In the genomic region with DNA sequence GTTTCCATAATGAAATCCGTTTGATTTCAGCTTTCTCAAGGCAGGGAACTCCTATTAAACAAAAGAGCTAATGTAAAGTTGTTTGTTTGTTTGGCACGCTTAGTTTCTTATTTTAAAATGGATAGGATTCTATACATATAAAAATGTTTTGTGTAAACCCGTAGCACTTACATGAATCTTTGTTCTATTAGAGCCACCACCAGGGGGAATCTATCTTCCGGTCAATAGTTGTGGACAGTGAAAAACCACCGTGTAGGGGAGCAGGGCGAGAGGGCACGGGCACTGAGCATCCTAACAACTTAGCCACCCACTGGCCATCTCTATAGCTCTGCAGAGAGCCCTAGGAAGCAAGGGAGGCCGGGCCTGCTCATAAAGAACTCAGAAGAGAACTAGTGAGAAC, we compare ENCODE assay signal across 22 mouse cellular contexts. TPM values are rescaled to one million over a fixed set of nuclear protein-coding genes. Genes with fewer than 3 reads are reported as not detected.
DNase-seq lines count a peak whose midpoint lies in the region; ATAC-seq and TF ChIP-seq lines count a peak whose summit lies in the region.
"Had no signal": no experiment of that assay in that cellular context is flagged by ENCODE, and none has a peak within 500 bp of the region (broad histone marks: within the 10 kb centered on the region; RNA-seq: fewer than 3 reads in every experiment).

No protein-coding gene starts in this region.

- no peak for TF ChIP-seq EP300 in stomach, postnatal 0 days (optimal IDR thresholded peaks at IDR 0.05)

- no peak for ATAC-seq in kidney, postnatal 0 days (replicated peaks; ENCODE audit: low FRiP score, low read depth)
- no peak for ATAC-seq in kidney, embryonic 16.5 days (ENCODE audit: low FRiP score, low TSS enrichment)
- ATAC-seq in lung, embryonic 14.5 days (ENCODE audit: insufficient read depth) = no peak
- no peak for ATAC-seq in stomach, postnatal 0 days (ENCODE audit: low FRiP score, low TSS enrichment)
- ATAC-seq: activated CD4-positive, CD25-positive, alpha-beta regulatory T cell, adult 4 months; forebrain, embryonic 16.5 days had no signal

- no peak overlapping the region for H3K27ac ChIP-seq in gastrocnemius, adult 2 months
- H3K27ac ChIP-seq in kidney, postnatal 0 days = no peak overlapping the region
- no peak overlapping the region for H3K27ac ChIP-seq in kidney, embryonic 16.5 days (ENCODE audit: low read length)
- no peak overlapping the region for H3K27ac ChIP-seq in lung, embryonic 14.5 days (ENCODE audit: low read depth)
- H3K27ac ChIP-seq in stomach, postnatal 0 days (replicated peaks) = no peak overlapping the region
- H3K27ac ChIP-seq: embryonic facial prominence, embryonic 12.5 days; hindbrain, embryonic 12.5 days; limb, embryonic 15.5 days; macrophage had no signal

- intact Hi-C loops in gastrocnemius, adult 2 months (cut with DNase I) = loop anchor here (5.0 kb wide), 2 partner anchors 78 to 182 kb away; a partner anchor contains a TSS
- intact Hi-C loops in gastrocnemius, postnatal 14 days (cut with DNase I; ENCODE audit: low total_unique reads) = loop anchor here (5.0 kb wide), 1 partner anchor 143 kb away; no protein-coding TSS in a partner anchor

- H3K36me3 ChIP-seq in kidney, postnatal 0 days (ENCODE audit: insufficient read depth, low read length) = no peaks in the 10 kb centered on the region
- H3K36me3 ChIP-seq in kidney, embryonic 16.5 days (ENCODE audit: insufficient read depth, low read length) = no peaks in the 10 kb centered on the region
- H3K36me3 ChIP-seq in lung, embryonic 14.5 days (ENCODE audit: insufficient read depth) = no peaks in the 10 kb centered on the region
- H3K36me3 ChIP-seq in stomach, postnatal 0 days (ENCODE audit: control insufficient read depth, insufficient read depth, low read length) = no peaks in the 10 kb centered on the region
- H3K36me3 ChIP-seq: embryonic facial prominence, embryonic 12.5 days; hindbrain, embryonic 12.5 days; limb, embryonic 15.5 days had no signal

- H3K9me3 ChIP-seq in kidney, postnatal 0 days (replicated peaks; ENCODE audit: low read length) = no peaks in the 10 kb centered on the region
- H3K9me3 ChIP-seq in kidney, embryonic 16.5 days (ENCODE audit: low read length) = 0 out of 2 replicates have a peak, but pooled peaks cover 4% of the 10 kb centered on the region
- H3K9me3 ChIP-seq in lung, embryonic 14.5 days (ENCODE audit: low read depth, low read length) = no peaks in the 10 kb centered on the region
- no peaks in the 10 kb centered on the region for H3K9me3 ChIP-seq in stomach, postnatal 0 days (ENCODE audit: control insufficient read depth, low read length)
- H3K9me3 ChIP-seq: embryonic facial prominence, embryonic 12.5 days; limb, embryonic 15.5 days had no signal

- H3K4me3 ChIP-seq in gastrocnemius, adult 2 months = no peak overlapping the region
- H3K4me3 ChIP-seq in kidney, postnatal 0 days (replicated peaks; ENCODE audit: low read depth, low read length) = no peak overlapping the region
- no peak overlapping the region for H3K4me3 ChIP-seq in kidney, embryonic 16.5 days (ENCODE audit: low read length)
- H3K4me3 ChIP-seq in lung, embryonic 14.5 days (ENCODE audit: low read depth, low read length) = no peak overlapping the region
- H3K4me3 ChIP-seq in stomach, postnatal 0 days (ENCODE audit: low read depth, low read length) = no peak overlapping the region
- H3K4me3 ChIP-seq: embryonic facial prominence, embryonic 12.5 days; hindbrain, embryonic 12.5 days; limb, embryonic 15.5 days had no signal

- H3K9ac ChIP-seq in kidney, postnatal 0 days (ENCODE audit: low read depth, low read length) = no peak overlapping the region
- H3K9ac ChIP-seq in kidney, embryonic 16.5 days (replicated peaks; ENCODE audit: low read length) = no peak overlapping the region
- no peak overlapping the region for H3K9ac ChIP-seq in lung, embryonic 14.5 days
- H3K9ac ChIP-seq in stomach, postnatal 0 days (ENCODE audit: low read length) = no peak overlapping the region
- H3K9ac ChIP-seq: embryonic facial prominence, embryonic 12.5 days; hindbrain, embryonic 12.5 days; limb, embryonic 15.5 days had no signal

- H3K4me1 ChIP-seq in kidney, postnatal 0 days (replicated peaks; ENCODE audit: insufficient read depth, low read length) = peaks cover 5% of the 10 kb centered on the region; the same call in 1 of the 2 replicates
- H3K4me1 ChIP-seq in kidney, embryonic 16.5 days (ENCODE audit: insufficient read depth, low read length) = peaks cover 6% of the 10 kb centered on the region; the same call in 1 of the 2 replicates
- H3K4me1 ChIP-seq in lung, embryonic 14.5 days (ENCODE audit: insufficient read depth) = no peaks in the 10 kb centered on the region
- H3K4me1 ChIP-seq in stomach, postnatal 0 days (replicated peaks; ENCODE audit: control insufficient read depth, insufficient read depth) = no peaks in the 10 kb centered on the region

- no peak overlapping the region for H3K4me2 ChIP-seq in kidney, postnatal 0 days (ENCODE audit: low read length)
- no peak overlapping the region for H3K4me2 ChIP-seq in kidney, embryonic 16.5 days (replicated peaks; ENCODE audit: low read depth, low read length)
- no peak overlapping the region for H3K4me2 ChIP-seq in lung, embryonic 14.5 days
- no peak overlapping the region for H3K4me2 ChIP-seq in stomach, postnatal 0 days (replicated peaks; ENCODE audit: low read depth)
- H3K4me2 ChIP-seq: embryonic facial prominence, embryonic 12.5 days; hindbrain, embryonic 12.5 days; limb, embryonic 15.5 days; midbrain, embryonic 11.5 days had no signal

- no peak for DNase-seq in gastrocnemius, adult 2 months
- no peak for DNase-seq in gastrocnemius, postnatal 14 days
- peak; percentile 56 for DNase-seq in kidney, postnatal 0 days (ENCODE audit: low spot score)
- DNase-seq in lung, embryonic 14.5 days = peak; percentile 47
- no peak for DNase-seq in lung, adult 18-20 months
- DNase-seq in stomach, postnatal 0 days (ENCODE audit: low spot score) = no peak
- no peak for DNase-seq in cerebellum, postnatal 10 days
- DNase-seq: adrenal gland, postnatal 14 days; cerebellum, adult 18-20 months; heart, adult 18-20 months; kidney, adult 8-10 months; layer of hippocampus, adult 9-11 months; right cerebral cortex, postnatal 14 days; thymus, postnatal 25 days had no signal

- no peaks in the 10 kb centered on the region for H3K27me3 ChIP-seq in kidney, postnatal 0 days (ENCODE audit: insufficient read depth, low read length)
- H3K27me3 ChIP-seq in kidney, embryonic 16.5 days (ENCODE audit: insufficient read depth, low read length) = no peaks in the 10 kb centered on the region
- H3K27me3 ChIP-seq in lung, embryonic 14.5 days (ENCODE audit: insufficient read depth, low read length) = no peaks in the 10 kb centered on the region
- no peaks in the 10 kb centered on the region for H3K27me3 ChIP-seq in stomach, postnatal 0 days (ENCODE audit: control insufficient read depth, insufficient read depth, low read length)
- H3K27me3 ChIP-seq: embryonic facial prominence, embryonic 12.5 days; hindbrain, embryonic 12.5 days; limb, embryonic 15.5 days had no signal

- TF ChIP-seq CTCF in gastrocnemius, adult 2 months (IDR thresholded peaks at IDR 0.05) = peak; percentile 36
- TF ChIP-seq CTCF in kidney, postnatal 0 days (IDR thresholded peaks at IDR 0.05; ENCODE audit: low read depth) = peak; percentile 51
- TF ChIP-seq CTCF in lung, embryonic 14.5 days (IDR thresholded peaks at IDR 0.05; ENCODE audit: low read depth) = peak; percentile 32
- TF ChIP-seq CTCF in stomach, postnatal 0 days (IDR thresholded peaks at IDR 0.05; ENCODE audit: low read depth) = peak; percentile 42

- 63% methylated on average over 8 of the region's 8 CpGs for WGBS in kidney, postnatal 0 days
- WGBS in kidney, embryonic 16.5 days = 68% methylated on average over 8 of the region's 8 CpGs
- 64% methylated on average over 8 of the region's 8 CpGs for WGBS in lung, embryonic 14.5 days
- 71% methylated on average over 8 of the region's 8 CpGs for WGBS in stomach, postnatal 0 days

RNA-seq across cellular contexts. Expression of a gene that starts 33.4 kb away (rescaled TPM):
- 1 to 10 TPM; 2.2 to 4.4 TPM for total RNA-seq in gastrocnemius, adult 2 months (2021)
- total RNA-seq in gastrocnemius, postnatal 14 days (2021) = 1 to 10 TPM; 6.7 to 9.6 TPM
- 108 and 119 TPM in 2 replicates for polyA plus RNA-seq in kidney, postnatal 0 days (2015; fragmentation: Nextera tagmentation; extraction: Ambion mirVana)
- polyA plus RNA-seq in kidney, embryonic 16.5 days (2015; fragmentation: Nextera tagmentation; extraction: Ambion mirVana) = 73.5 and 76.7 TPM in 2 replicates
- 30.1 and 35.1 TPM in 2 replicates for polyA plus RNA-seq in lung, embryonic 14.5 days (2014; fragmentation: Nextera tagmentation; extraction: Ambion mirVana)
- polyA plus RNA-seq in stomach, postnatal 0 days (2015; fragmentation: Nextera tagmentation; extraction: Ambion mirVana) = 16.8 and 20.2 TPM in 2 replicates
- polyA plus RNA-seq: activated CD4-positive, CD25-positive, alpha-beta regulatory T cell, adult 4 months had no signal

Comparison
In these comparisons a context has a peak if more than half of its experiments do, and no peak if none do; other contexts are left out.
1. DNase-seq: peak in kidney, postnatal 0 days (single experiment) and lung, embryonic 14.5 days (single experiment); none in gastrocnemius, adult 2 months (single experiment), gastrocnemius, postnatal 14 days (single experiment), lung, adult 18-20 months (0 of 2), stomach, postnatal 0 days (single experiment) and cerebellum, postnatal 10 days (0 of 2).
2. Peak in every context shown above with its lines, with median percentiles within 50 percentile points of each other: CTCF ChIP-seq.